Mouse (Mus musculus) spleen, postnatal 14 days (tissue): ENCODE measurements around the gene Kdsr.

Experiments used
- DNase-seq, 2 experiments: peaks; one replicate each; pipeline ENCODE4 v3.0.0; 2021 to 2022; ENCODE audit warnings: low spot score in 2 of 2

The Kdsr gene

GRCm38 (mm10) chr1:106759572-106760435, at the start of gene Kdsr:
Gene Kdsr (minus strand): TSS chr1:106759727.
- DNase-seq = peak; percentile 84 to 88

DNA sequence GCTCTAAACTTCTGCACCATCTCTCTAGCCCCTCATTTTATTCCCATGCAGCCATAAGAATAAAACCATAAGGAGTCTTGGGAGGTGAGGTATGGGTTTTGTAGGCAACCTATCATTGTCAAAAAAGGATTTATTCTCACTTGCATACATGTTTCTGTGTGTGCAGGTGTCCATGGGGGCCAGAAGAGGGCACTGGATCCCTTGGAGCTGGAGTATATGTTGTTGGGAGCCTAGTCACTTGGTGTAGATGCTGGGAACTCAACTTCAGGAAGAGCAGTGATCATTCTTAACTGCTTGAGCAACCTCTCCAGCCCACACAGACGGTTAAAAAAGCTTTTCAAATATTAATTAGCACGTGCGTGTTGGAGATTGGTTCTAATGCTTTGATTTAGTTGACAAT, 40.4 kb upstream of the Kdsr start:
- no peak for DNase-seq

GRCm38 (mm10) chr1:106799406-106799805, 39.9 kb upstream of the Kdsr start:
- no peak for DNase-seq

- no peak for DNase-seq
These were observed 37.7 kb upstream of the Kdsr start for GRCm38 (mm10) chr1:106796987-106797779.

GRCm38 (mm10) chr1:106796542-106796924, 37.0 kb upstream of the Kdsr start, which contains the start of gene Vps4b:
Gene Vps4b (minus strand): TSS chr1:106796728.
- peak; percentile 73 to 85 for DNase-seq

DNA sequence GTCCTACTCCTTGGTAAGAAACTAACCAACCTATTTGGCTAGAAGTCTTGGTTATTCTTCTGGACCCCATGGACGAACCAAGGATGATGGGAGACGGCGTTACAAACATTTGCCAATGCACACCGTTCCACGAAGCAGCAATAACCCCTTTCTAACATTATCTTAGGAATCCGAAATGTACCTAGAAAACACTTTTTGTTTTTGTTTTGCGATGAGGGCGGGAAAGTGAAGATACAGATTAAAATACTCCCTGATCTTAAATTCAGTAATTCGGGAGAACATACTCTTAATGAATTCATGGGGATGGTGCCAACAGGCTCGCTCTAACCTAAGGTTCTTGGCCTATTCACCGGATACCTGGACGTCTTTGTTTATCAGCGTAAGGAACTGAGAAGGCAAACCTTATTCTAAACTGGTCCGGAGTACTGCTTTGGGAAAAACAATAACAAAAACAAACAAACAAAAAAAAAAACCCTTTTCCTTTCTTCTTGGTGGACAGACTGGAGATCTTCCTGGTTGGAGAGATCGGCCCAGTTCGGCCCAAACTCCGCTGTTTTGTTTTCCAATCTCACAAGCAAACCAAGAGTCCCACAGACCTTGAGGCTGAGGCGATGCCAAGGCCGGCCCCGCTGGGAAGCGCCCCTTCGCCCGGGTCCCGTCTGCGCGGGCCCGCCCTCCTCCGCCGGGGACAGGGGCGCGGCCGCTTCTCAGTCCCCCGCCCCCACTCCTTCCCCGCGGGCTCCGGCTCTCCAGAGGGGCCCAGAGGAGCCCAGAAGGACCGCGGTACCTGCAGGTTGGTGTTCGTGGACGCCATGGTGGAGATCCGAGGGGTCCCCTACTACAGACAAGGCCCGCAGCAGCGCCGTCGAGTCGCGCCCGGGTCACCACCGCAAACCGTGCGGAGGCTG, 36.4 kb upstream of the Kdsr start:
- DNase-seq = peak in 1 of 2 experiments; percentile 33

GRCm38 (mm10) chr1:106774896-106775295, 15.4 kb upstream of the Kdsr start:
- DNase-seq = no peak

DNA sequence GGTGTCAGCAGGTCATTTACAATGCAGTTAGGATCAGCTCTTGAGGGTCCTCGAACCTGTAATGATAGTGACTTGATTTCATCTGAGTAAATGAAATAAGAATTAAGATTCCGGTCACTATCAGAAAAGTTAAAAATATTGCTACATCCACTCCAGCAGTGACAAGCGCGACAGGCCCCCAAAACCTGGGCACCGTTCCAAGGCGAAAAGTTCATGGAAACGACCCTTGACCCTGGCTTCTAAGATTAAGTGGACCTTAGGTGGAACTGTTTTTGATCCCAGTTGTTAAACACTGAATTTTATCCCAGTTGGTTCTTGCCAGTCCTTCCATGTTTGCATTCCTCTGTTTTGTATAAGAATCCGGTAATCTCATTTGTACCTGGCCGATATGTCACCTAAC, 14.6 kb upstream of the Kdsr start:
- no peak for DNase-seq

DNA sequence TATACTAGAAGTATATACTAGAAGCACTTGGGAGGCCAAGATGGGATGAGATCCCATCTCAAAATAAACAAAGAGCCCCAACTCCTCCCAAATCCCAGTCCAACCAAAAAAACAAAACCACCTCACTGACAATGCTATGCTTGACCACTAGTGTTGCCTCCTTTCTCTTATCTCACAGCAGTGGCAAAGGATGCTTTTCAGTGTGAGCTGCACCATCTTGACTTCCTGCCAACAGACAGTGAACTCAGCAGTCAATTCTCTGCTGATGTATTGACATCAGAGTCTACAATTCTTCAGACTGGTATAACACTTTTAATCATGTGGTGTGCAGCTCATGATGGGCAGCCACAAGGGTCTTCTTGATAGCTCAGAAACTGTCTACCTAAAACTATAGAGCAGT, 9.2 kb upstream of the Kdsr start:
- no peak for DNase-seq

GRCm38 (mm10) chr1:106765771-106766170, 6.2 kb upstream of the Kdsr start:
- DNase-seq = no peak

- DNase-seq = no peak
These were observed 5.3 kb upstream of the Kdsr start for GRCm38 (mm10) chr1:106764846-106765245.

- no peak for DNase-seq
These were observed 4.8 kb upstream of the Kdsr start for GRCm38 (mm10) chr1:106764281-106764680.

GRCm38 (mm10) chr1:106760750-106761149, 1.2 kb upstream of the Kdsr start:
- DNase-seq = no peak

DNA sequence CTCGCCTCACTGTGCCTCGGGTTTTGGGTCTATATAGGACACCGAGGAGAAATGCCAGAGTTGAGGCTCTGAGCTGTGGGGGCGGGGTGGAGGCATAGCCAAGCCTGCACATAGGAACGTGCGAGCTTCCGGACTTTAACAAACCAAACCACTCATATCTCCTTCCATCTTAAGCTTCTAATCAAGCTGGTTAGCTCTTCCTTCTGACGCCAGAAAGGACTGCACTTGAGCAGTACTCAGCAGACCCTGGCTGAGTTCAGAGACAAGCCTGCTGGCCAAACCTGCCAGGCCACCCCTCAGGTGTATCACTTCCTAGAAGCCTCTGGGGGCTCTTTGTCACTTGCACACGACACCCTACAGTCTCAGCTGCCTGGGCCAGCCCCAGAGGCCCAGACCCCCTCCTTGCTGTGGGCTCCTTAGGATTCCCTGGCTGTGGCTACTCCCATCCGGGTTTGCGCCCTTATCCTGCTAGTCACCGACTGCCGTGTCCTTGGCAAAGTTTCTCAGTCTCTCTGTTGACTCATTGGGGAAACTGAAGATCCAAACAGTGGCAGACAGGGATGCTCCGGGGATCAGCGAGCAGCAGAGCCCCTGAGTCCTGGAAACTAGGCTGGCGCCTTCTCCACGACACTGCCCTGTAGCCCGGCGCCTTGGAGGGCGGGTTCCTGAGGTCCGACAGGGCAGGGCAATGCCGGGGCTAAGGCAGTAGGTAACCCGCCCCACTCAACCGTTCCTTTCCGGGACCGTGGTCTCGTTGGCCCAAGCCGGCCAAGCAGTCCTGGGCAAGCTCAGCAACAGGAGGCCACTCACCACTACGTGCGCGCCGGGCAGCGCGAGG, 574 bp downstream of the Kdsr start:
- no peak for DNase-seq

DNA sequence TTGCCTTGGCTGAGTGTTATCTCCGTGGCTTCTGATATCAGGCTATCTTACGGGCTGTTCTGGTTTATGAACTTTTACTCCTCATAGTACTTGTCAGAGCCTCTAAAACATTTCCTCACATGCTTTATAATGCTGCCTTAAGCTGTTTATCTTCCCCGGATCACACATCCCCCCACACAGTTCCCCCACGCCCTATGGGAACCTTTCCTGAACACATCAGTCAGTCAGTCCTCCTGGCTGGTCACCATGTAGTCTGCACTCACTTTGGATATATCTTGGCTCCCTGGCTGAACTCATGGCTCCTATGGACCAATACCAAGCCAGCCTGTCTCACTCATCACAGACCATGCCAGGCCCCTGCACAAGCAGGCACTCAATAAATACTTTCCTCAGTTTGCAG, 2.9 kb downstream of the Kdsr start:
- no peak for DNase-seq

DNA sequence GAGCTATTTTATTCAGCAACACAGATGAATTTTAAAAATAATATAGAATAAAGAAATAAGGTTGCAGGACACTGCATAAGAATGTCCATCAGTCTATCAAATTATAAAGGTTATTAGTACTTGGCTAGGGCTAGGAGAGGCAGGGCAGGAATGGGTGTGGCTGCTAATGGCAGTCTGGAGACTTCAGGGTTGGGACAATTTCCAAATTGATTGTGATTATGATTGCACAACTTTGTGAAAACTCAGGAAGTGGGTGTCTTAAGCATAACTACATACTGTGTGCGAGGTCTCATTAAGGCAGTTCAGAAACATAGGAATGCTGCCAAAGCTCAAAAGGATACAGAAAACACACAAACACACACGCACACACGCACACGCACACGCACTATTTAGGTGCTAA, 7.5 kb downstream of the Kdsr start:
- DNase-seq = no peak

DNA sequence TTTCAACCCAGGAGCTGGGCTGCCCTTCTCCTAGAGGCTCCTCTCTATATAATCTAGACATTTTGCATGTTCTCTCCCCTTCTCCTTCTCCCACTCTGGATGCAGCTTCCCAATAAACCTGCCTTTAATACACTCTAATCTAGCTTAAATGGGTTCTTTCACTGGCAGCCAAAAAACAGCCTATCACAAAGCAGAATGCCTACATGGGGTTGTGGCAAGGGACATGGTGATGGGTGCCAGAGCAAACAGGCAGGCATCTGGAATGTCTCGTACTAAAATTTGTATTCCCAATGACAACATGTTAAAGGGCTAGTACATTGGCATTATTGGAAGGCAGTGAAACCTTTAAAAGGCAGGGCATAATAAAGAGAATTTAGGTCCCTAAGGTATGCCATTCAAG, 8.9 kb downstream of the Kdsr start:
- no peak for DNase-seq

- DNase-seq = no peak
These were observed 10.8 kb downstream of the Kdsr start for GRCm38 (mm10) chr1:106748555-106749315.

DNA sequence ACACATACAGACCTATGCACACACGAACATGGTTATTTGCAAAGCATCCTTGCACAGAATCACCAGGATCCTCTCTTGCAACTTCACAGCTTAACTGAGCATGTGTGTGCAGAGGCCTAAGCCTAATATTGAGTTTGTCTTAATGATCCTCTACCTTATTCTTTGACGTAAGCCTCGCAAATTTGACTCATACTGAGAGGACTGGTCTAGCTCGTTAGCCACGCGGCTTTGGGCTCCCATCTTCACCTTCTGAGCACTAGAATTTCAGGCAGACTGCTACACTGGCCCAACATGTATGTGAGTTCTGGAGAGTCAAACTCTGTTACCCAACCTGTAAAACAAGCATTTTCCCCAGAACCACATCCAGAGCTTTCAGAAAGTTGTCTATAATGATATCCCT, 16.5 kb downstream of the Kdsr start:
- no peak for DNase-seq

GRCm38 (mm10) chr1:106740735-106741134, 18.8 kb downstream of the Kdsr start:
- DNase-seq = no peak
